Mouse (Mus musculus) intestine, embryonic 16.5 days (tissue): ENCODE measurements around the gene Tfrc. TPM values are rescaled to one million over a fixed set of nuclear protein-coding genes. Genes with fewer than 3 reads are reported as not detected.

Experiments
- ATAC-seq: fragments of 200-750 bp; cut with Nextera tagmentation; 2 replicates; pipeline ENCODE4 v1.8.0; 2017; ENCODE audit warnings: moderate TSS enrichment, moderate library complexity
- H3K27ac ChIP-seq: fragments of 300-500 bp; sonication (generic); 2 replicates; pipeline ENCODE4 v1.5.1; 2014; ENCODE audit warnings: mild to moderate bottlenecking, low read length
- H3K27me3 ChIP-seq: fragments of 300-500 bp; sonication (generic); replicated peaks from 2 replicates; pipeline ENCODE4 v1.6.1; 2014; ENCODE audit warnings: low read length, control low read depth, mixed read lengths; ENCODE audit not compliant: control insufficient read depth, insufficient read depth
- H3K36me3 ChIP-seq: fragments of 300-500 bp; sonication (generic); 2 replicates; pipeline ENCODE4 v1.6.1; 2014; ENCODE audit warnings: low read length, control low read depth; ENCODE audit not compliant: control insufficient read depth, insufficient read depth
- H3K4me1 ChIP-seq: fragments of 300-500 bp; sonication (generic); 2 replicates; pipeline ENCODE4 v1.6.1; 2014; ENCODE audit warnings: low read length, control low read depth, mixed read lengths; ENCODE audit not compliant: control insufficient read depth, insufficient read depth
- H3K4me2 ChIP-seq: fragments of 300-500 bp; sonication (generic); 2 replicates; pipeline ENCODE4 v1.6.1; 2014; ENCODE audit warnings: low read depth, low read length, control low read depth
- H3K4me3 ChIP-seq: fragments of 300-500 bp; sonication (generic); 2 replicates; pipeline ENCODE4 v1.5.1; 2014; ENCODE audit warnings: mild to moderate bottlenecking, low read length
- H3K9ac ChIP-seq: fragments of 300-500 bp; sonication (generic); 2 replicates; pipeline ENCODE4 v1.6.1; 2014; ENCODE audit warnings: low read depth, low read length
- H3K9me3 ChIP-seq: fragments of 300-500 bp; sonication (generic); 2 replicates; pipeline ENCODE4 v1.6.1; 2016; ENCODE audit warnings: low read length, control low read depth; ENCODE audit not compliant: control insufficient read depth
- WGBS: fragments of 180-500 bp; shearing (Covaris S2); extraction: QIAGEN DNeasy Blood & Tissue Kit; methylation state at CpG from one replicate; pipeline ENCODE4 v1.1.7; 2014; 5-methylcytosine and 5-hydroxymethylcytosine counted together
- polyA plus RNA-seq: library from polyadenylated mRNA; unstranded; fragments of >200 nt; fragmentation: Nextera tagmentation; extraction: Ambion mirVana; gene quantifications from 2 replicates; pipeline ENCODE4 v1.2.1, GENCODE M21; 2015

The Tfrc gene
- polyA plus RNA-seq, 1 experiment from 2014 or later = 64.9 TPM

DNA sequence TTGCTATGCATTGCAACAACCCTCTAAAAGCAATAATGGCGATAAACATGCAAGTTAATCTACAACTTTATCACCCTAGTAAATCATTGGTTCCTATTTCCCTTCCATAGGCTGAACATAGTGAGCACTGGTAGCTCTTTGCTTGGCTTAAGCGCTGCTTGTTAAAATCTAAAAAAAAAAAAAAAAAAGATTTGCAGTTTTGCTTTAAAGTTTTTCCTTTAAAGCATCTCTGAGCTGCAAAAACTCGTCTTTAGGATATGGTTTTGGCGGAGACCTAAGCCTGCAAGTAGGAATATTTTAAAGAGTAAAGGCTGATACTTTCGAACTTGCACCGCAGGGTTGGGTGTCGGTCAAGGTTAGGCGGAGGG, 392 bp upstream of the Tfrc start:
- WGBS = 8% methylated on average over 8 of the region's 8 CpGs
- peak overlapping the region; percentile 92 for H3K9ac ChIP-seq
- ATAC-seq = peak; percentile 72
- peak overlapping the region; percentile 84 for H3K4me3 ChIP-seq
- peak overlapping the region; percentile 93 for H3K27ac ChIP-seq
- no peaks in the 10 kb centered on the region for H3K27me3 ChIP-seq
- no peaks in the 10 kb centered on the region for H3K9me3 ChIP-seq
- H3K4me2 ChIP-seq = peak overlapping the region; percentile 69
- H3K4me1 ChIP-seq = peaks cover 5% of the 10 kb centered on the region
- H3K36me3 ChIP-seq = no peaks in the 10 kb centered on the region

DNA sequence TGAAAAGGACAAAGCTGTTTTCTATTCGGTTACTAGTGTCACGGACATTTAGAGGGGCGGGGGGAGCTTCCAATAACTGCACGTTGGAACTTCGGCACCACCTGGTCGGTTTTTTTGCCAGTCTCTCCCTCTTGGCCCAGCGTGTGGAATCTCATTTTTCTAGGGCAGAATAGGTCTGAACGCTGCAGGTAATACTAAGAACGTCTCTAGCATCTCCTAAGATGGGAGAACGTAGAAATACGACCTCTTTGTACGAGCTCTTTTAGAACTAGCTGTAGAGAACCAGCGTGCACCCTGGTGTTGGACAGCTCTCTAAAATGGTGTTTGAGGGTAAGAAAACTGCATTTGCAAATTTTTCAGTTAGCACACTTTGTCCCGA, 670 bp downstream of the Tfrc start:
- Histone ChIP-seq H3K4me1 (peaks cover 5% of the 10 kb centered on the region), H3K4me2 (peak overlapping the region; percentile 69), H3K36me3 (0 out of 2 replicates have a peak, but pooled peaks cover under 1% of the 10 kb centered on the region), H3K9ac (peak overlapping the region; percentile 92), H3K27ac (peak overlapping the region; percentile 96), H3K4me3 (peak overlapping the region; percentile 84), H3K9me3 (no peaks in the 10 kb centered on the region), H3K27me3 (no peaks in the 10 kb centered on the region)
- no peak for ATAC-seq
- under 1% methylated on average over 14 of the region's 14 CpGs for WGBS

DNA sequence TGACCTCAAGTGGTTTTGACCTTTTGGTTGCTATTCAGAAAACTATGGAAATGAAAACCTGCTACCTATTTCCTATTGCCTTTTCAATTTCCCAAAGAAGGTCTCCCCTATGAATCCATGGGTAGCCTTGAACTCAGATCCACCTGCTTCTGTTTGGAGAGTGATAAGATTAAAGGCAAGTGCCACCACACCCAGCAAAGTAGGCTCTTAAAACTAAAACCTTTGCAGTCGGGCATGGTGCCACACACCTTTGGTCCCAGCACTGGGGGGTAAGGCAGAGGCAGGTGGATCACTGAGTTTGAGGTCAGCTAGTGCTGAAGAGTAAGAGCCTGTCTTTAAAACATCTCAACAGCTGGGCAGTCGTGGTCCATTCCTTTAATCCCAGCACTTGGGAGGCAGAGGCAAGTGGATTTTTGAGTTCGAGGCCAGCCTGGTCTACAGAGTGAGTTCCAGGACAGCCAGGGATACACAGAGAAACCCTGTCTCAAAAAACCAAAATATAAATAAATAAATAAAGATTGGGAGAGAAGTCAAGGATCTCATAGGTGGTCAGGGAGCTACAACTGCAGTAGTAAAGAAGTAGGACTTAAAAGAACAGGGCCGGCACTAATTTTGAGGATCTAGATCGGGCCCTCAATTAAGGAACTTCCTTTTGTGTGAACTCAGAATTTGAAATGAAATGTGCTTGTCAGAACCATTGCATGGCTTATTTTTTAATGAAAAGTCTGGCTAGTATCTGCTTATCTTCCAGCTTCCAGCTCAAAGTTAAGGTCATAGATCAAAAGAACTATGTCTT, 1.9 kb downstream of the Tfrc start:
- Histone ChIP-seq H3K27ac (no peak overlapping the region), H3K27me3 (no peaks in the 10 kb centered on the region), H3K36me3 (peaks cover 7% of the 10 kb centered on the region; the same call in 1 of the 2 replicates), H3K9me3 (no peaks in the 10 kb centered on the region), H3K9ac (peak overlapping the region; percentile 49; the same call in 1 of the 2 replicates), H3K4me1 (peaks cover 5% of the 10 kb centered on the region), H3K4me3 (peak overlapping the region; percentile 84), H3K4me2 (peak overlapping the region; percentile 50)
- 62% methylated on average over 5 of the region's 5 CpGs for WGBS
- ATAC-seq = no peak

DNA sequence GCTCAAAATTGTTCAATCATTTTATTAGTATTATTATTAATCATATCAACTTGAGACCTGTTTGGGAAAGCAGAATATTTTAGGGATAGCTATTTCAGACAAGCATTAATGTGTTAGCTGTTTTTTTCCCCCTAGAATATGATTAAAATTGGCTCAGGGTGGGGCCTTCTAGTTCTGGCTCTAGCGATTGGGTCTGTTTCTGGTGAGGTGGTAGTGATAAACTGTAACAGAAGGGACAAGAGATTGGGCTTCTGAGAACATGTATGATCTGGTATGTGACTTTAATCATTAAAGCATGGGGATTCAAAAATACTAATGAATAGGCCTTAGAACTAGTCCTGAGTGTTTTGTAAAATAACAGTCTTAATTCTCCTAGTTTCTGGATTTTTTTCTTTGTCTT, 3.3 kb downstream of the Tfrc start:
- H3K4me1 ChIP-seq = peaks cover 5% of the 10 kb centered on the region
- H3K9me3 ChIP-seq = no peaks in the 10 kb centered on the region
- H3K27ac ChIP-seq = no peak overlapping the region
- no peak overlapping the region for H3K4me2 ChIP-seq
- 58% methylated on average over 1 of the region's 1 CpGs for whole genome bisulfite sequencing
- H3K27me3 ChIP-seq = no peaks in the 10 kb centered on the region
- H3K4me3 ChIP-seq = no peak overlapping the region
- no peak for ATAC-seq
- peaks cover 7% of the 10 kb centered on the region; the same call in 1 of the 2 replicates for H3K36me3 ChIP-seq
- no peak overlapping the region for H3K9ac ChIP-seq

DNA sequence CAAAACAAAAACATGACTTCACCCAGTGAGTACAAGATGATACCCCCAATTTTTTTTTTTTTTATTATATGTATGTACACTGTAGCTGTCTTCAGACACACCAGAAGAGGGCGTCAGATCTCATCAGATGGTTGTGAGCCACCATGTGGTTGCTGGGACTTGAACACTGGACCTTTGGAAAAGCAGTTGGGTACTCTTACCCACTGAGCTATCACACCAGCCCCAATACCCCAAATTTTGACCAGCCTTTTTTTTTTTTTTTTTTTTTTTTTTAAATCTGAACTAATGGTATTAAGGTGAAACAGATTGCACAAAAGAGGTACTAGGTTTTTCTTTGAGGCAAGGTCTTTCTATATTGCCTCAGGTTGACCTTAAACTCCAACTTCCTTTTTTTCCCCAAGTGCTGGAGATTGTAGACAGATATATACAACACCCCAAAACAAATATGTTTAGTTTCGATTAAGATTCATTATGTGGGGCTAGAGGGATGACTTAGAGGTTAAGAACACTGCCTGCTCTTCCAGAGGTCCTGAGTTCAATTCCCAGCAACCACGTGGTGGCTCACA, 4.6 kb downstream of the Tfrc start:
- no peak overlapping the region for H3K27ac ChIP-seq
- no peak overlapping the region for H3K4me3 ChIP-seq
- peaks cover 7% of the 10 kb centered on the region; the same call in 1 of the 2 replicates for H3K36me3 ChIP-seq
- WGBS = 77% methylated on average over 3 of the region's 3 CpGs
- no peaks in the 10 kb centered on the region for H3K9me3 ChIP-seq
- H3K27me3 ChIP-seq = no peaks in the 10 kb centered on the region
- H3K4me2 ChIP-seq = no peak overlapping the region
- no peak overlapping the region for H3K9ac ChIP-seq
- ATAC-seq = no peak
- H3K4me1 ChIP-seq = peaks cover 2% of the 10 kb centered on the region; the same call in 1 of the 2 replicates

DNA sequence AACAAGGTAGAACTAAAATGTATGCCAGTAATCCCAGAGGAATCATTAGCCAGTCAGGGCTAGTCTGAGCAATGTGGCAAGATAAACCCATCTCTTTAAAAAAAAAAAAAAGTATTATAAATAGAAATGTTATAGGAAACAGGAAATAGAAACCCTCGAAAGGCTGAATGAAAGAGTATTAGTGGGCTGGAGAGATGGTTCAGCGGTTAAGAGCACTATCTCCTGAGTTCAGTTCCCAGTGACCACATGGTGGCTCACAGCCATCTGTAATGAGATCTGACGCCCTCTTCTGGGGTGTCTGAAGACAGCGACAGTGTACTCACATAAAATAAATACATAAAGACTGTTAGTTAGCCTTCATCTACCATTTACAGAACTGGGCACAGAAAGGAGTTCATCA, 5.3 kb downstream of the Tfrc start:
- H3K36me3 ChIP-seq = peaks cover 7% of the 10 kb centered on the region; the same call in 1 of the 2 replicates
- H3K4me2 ChIP-seq = no peak overlapping the region
- peaks cover 2% of the 10 kb centered on the region; the same call in 1 of the 2 replicates for H3K4me1 ChIP-seq
- no peak overlapping the region for H3K4me3 ChIP-seq
- H3K9me3 ChIP-seq = no peaks in the 10 kb centered on the region
- H3K27me3 ChIP-seq = no peaks in the 10 kb centered on the region
- ATAC-seq = no peak
- WGBS = 53% methylated on average over 4 of the region's 4 CpGs
- H3K9ac ChIP-seq = no peak overlapping the region
- no peak overlapping the region for H3K27ac ChIP-seq

DNA sequence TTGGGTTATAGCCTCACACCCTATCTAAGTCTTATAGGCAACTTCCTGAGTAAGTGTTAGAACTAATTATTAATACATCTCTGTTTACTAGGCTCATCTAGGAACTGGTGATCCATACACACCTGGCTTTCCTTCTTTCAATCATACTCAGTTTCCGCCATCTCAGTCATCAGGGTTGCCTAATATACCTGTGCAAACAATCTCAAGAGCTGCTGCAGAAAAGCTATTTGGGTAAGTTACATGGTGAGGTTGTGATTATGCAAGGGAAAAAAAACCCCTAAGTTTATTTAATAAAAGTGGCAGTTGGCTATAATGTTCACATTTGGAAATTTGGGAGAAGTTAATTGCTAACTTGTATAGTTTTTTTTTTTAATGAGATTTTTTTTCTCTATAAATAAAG, 10.2 kb downstream of the Tfrc start:
- no peaks in the 10 kb centered on the region for H3K4me1 ChIP-seq
- 87% methylated on average over 1 of the region's 1 CpGs for WGBS
- H3K36me3 ChIP-seq = peaks cover 16% of the 10 kb centered on the region

DNA sequence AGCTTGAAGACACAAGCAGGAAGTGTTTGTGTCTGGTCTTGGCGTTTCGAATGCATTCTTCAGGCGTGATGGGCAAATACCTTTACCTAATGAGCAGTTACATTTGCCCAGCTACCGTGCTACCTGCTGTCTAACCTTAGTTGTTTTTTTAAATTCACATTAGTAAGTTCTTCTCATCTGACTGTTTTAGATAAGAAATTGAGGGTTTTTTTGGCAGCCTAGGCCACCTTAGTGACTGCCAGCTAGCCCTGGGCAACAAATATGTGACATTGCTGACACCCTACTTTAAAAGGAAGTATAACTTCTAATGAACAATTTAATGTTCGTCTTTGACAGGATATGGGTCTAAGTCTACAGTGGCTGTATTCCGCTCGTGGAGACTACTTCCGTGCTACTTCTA, 19.4 kb downstream of the Tfrc start:
- no peak for ATAC-seq
- Histone ChIP-seq H3K36me3 (peaks cover 11% of the 10 kb centered on the region; the same call in 1 of the 2 replicates), H3K4me3 (no peak overlapping the region), H3K4me2 (no peak overlapping the region), H3K9me3 (no peaks in the 10 kb centered on the region), H3K9ac (no peak overlapping the region), H3K27ac (no peak overlapping the region), H3K4me1 (no peaks in the 10 kb centered on the region), H3K27me3 (no peaks in the 10 kb centered on the region)
- WGBS = 87% methylated on average over 8 of the region's 8 CpGs

More for the DNA sequence above, 10.2 kb downstream of the Tfrc start:
- no peak overlapping the region for H3K27ac ChIP-seq
- H3K27me3 ChIP-seq = no peaks in the 10 kb centered on the region
- no peak overlapping the region for H3K4me2 ChIP-seq
- H3K9ac ChIP-seq = no peak overlapping the region
- no peaks in the 10 kb centered on the region for H3K9me3 ChIP-seq
- no peak for ATAC-seq
- H3K4me3 ChIP-seq = no peak overlapping the region

DNA sequence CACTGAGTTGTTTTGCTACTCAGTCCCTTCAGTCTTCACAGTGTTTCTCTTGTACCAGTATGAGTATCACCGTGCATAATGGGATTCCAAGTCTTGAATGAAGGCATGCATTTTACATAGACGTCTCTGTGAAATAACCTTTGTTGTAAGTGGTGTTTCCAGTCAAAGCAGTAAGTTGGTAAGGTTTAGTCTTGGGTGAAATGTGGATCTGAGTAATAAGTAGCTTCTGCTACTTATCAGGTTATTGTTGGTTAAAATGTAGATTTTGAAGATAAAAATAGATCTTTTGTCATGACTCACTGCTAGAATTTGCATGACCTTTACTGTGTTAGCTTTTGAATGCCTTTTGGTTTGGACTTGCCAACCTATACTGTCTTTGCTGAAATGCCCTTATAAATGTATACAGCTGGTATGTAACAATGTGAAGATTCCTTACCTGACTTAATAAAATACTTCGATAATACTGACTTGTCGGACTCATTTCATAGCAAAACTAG, 23.7 kb downstream of the Tfrc start:
- H3K27me3 ChIP-seq = no peaks in the 10 kb centered on the region
- H3K27ac ChIP-seq = no peak overlapping the region
- no peaks in the 10 kb centered on the region for H3K4me1 ChIP-seq
- no peak overlapping the region for H3K4me3 ChIP-seq
- no peak overlapping the region for H3K9ac ChIP-seq
- peaks cover 2% of the 10 kb centered on the region; the same call in 1 of the 2 replicates for H3K36me3 ChIP-seq
- 92% methylated on average over 4 of the region's 4 CpGs for WGBS
- H3K9me3 ChIP-seq = no peaks in the 10 kb centered on the region
- H3K4me2 ChIP-seq = no peak overlapping the region
- ATAC-seq = no peak
